8 mouse cellular contexts compared by ENCODE assay signal in the genomic region with DNA sequence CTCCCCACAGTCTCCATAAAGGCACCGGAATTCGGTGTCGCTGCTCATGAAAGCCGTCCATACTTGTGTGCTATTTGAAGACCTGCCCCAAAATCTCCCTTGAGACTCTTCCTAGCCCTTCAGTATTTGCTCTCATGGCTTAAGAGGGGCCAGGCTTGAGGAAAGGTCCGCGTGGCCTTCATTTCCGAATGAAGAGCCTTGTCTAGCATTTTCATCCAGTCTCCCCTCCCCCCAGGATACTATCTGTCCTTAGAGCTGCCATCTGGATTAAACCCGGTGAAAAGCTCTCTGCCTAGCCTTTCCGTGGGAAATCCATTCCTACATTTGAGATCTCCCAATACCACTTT. TPM values are rescaled to one million over a fixed set of nuclear protein-coding genes. Genes with fewer than 3 reads are reported as not detected.
A peak's percentile ranks its signal among the peaks of the same experiment; 100 is the strongest.
DNase-seq lines count a peak whose midpoint lies in the region; ATAC-seq and TF ChIP-seq lines count a peak whose summit lies in the region.

No protein-coding gene starts in this region.

- H3K36me3 ChIP-seq in forebrain, embryonic 15.5 days, result peaks cover 6% of the 10 kb centered on the region
- H3K36me3 ChIP-seq in limb, embryonic 12.5 days, result peaks cover 23% of the 10 kb centered on the region; the same call in 1 of the 2 replicates
- peaks cover 5% of the 10 kb centered on the region; the same call in 1 of the 2 replicates for H3K36me3 ChIP-seq in neural tube, embryonic 12.5 days

- 6% methylated on average over 9 of the region's 9 CpGs for WGBS in bone marrow, adult 2 months
- WGBS in forebrain, embryonic 15.5 days, result 23% methylated on average over 9 of the region's 9 CpGs
- 18% methylated on average over 9 of the region's 9 CpGs for WGBS in limb, embryonic 12.5 days
- 14% methylated on average over 9 of the region's 9 CpGs for WGBS in neural tube, embryonic 12.5 days

- peak in 1 of 2 experiments; percentile 12 for DNase-seq in layer of hippocampus, adult 2 months (ENCODE audit: low spot score in 2 of 2)
- no peak for DNase-seq in layer of hippocampus, adult 9-10 months (ENCODE audit: low spot score)
- no peak for DNase-seq in urinary bladder, adult 18-20 months (ENCODE audit: low spot score in 2 of 2)
- DNase-seq in ovary, adult 18-20 months (ENCODE audit: low spot score), result no peak

- peak overlapping the region; percentile 79 for H3K9ac ChIP-seq in forebrain, embryonic 15.5 days (replicated peaks)
- peak overlapping the region; percentile 66 for H3K9ac ChIP-seq in limb, embryonic 12.5 days (replicated peaks)
- peak overlapping the region; percentile 67 for H3K9ac ChIP-seq in neural tube, embryonic 12.5 days

- no peak for ATAC-seq in forebrain, embryonic 15.5 days (replicated peaks)
- ATAC-seq in limb, embryonic 12.5 days (ENCODE audit: insufficient number of reproducible peaks, insufficient read depth, low FRiP score, low TSS enrichment, low read depth), result no peak
- 0 out of 2 replicates have a peak, but pooled peaks have one; percentile 0 for ATAC-seq in neural tube, embryonic 12.5 days (ENCODE audit: low FRiP score, low read depth)

- peak overlapping the region; percentile 94 for H3K27ac ChIP-seq in layer of hippocampus, adult 2 months
- H3K27ac ChIP-seq in bone marrow, adult 2 months (ENCODE audit: control insufficient read depth, insufficient read depth, low read depth, low read length, poor library complexity), result no peak overlapping the region
- H3K27ac ChIP-seq in forebrain, embryonic 15.5 days (replicated peaks), result peak overlapping the region; percentile 92
- H3K27ac ChIP-seq in limb, embryonic 12.5 days, result no peak overlapping the region
- no peak overlapping the region for H3K27ac ChIP-seq in neural tube, embryonic 12.5 days

- H3K4me1 ChIP-seq in bone marrow, adult 2 months (ENCODE audit: control insufficient read depth, insufficient read depth, low read length), result no peaks in the 10 kb centered on the region
- H3K4me1 ChIP-seq in forebrain, embryonic 15.5 days, result peaks cover 43% of the 10 kb centered on the region
- H3K4me1 ChIP-seq in limb, embryonic 12.5 days (replicated peaks), result 0 out of 2 replicates have a peak, but pooled peaks cover 4% of the 10 kb centered on the region
- peaks cover 4% of the 10 kb centered on the region; the same call in 1 of the 2 replicates for H3K4me1 ChIP-seq in neural tube, embryonic 12.5 days

- no peaks in the 10 kb centered on the region for H3K9me3 ChIP-seq in forebrain, embryonic 15.5 days
- no peaks in the 10 kb centered on the region for H3K9me3 ChIP-seq in limb, embryonic 12.5 days
- H3K9me3 ChIP-seq in neural tube, embryonic 12.5 days, result no peaks in the 10 kb centered on the region

- H3K4me2 ChIP-seq in forebrain, embryonic 15.5 days (replicated peaks), result peak overlapping the region; percentile 52
- peak overlapping the region; percentile 65 for H3K4me2 ChIP-seq in limb, embryonic 12.5 days
- peak overlapping the region; percentile 59 for H3K4me2 ChIP-seq in neural tube, embryonic 12.5 days (replicated peaks)

- TF ChIP-seq POLR2A in bone marrow, adult 2 months (IDR thresholded peaks at IDR 0.05; ENCODE audit: borderline replicate concordance, control insufficient read depth, low read depth, low read length), result no peak

- peak overlapping the region; percentile 75 for H3K4me3 ChIP-seq in layer of hippocampus, adult 2 months
- peak overlapping the region; percentile 99 for H3K4me3 ChIP-seq in bone marrow, adult 2 months (replicated peaks; ENCODE audit: control insufficient read depth, low read depth, low read length)
- peak overlapping the region; percentile 68 for H3K4me3 ChIP-seq in forebrain, embryonic 15.5 days
- peak overlapping the region; percentile 57 for H3K4me3 ChIP-seq in limb, embryonic 12.5 days (replicated peaks)
- H3K4me3 ChIP-seq in neural tube, embryonic 12.5 days, result peak overlapping the region; percentile 58

- TF ChIP-seq CTCF in layer of hippocampus, adult 2 months (conservative IDR thresholded peaks at IDR 0.05), result no peak
- no peak for TF ChIP-seq CTCF in bone marrow, adult 2 months (IDR thresholded peaks at IDR 0.05; ENCODE audit: control insufficient read depth, insufficient read depth, low read length)

- H3K27me3 ChIP-seq in forebrain, embryonic 15.5 days, result no peaks in the 10 kb centered on the region
- no peaks in the 10 kb centered on the region for H3K27me3 ChIP-seq in limb, embryonic 12.5 days
- H3K27me3 ChIP-seq in neural tube, embryonic 12.5 days (replicated peaks), result no peaks in the 10 kb centered on the region

RNA-seq across cellular contexts. Expression of a gene that starts 5.3 kb away (rescaled TPM):
- 100 to 1,000 TPM; 345 to 375 TPM for total RNA-seq in layer of hippocampus, adult 2 months (2021)
- 45.8 and 49.6 TPM in 2 replicates for polyA plus RNA-seq in bone marrow, adult 2 months (2011; ENCODE audit: insufficient read depth, insufficient read length, low replicate concordance, missing spikeins)
- polyA plus RNA-seq in forebrain, embryonic 15.5 days (2015; fragmentation: Nextera tagmentation; extraction: Ambion mirVana), result 407 and 417 TPM in 2 replicates
- 225 and 232 TPM in 2 replicates for polyA plus RNA-seq in limb, embryonic 12.5 days (2016; fragmentation: Nextera tagmentation; extraction: Ambion mirVana)
- 380 and 406 TPM in 2 replicates for polyA plus RNA-seq in neural tube, embryonic 12.5 days (2016; fragmentation: Nextera tagmentation; extraction: Ambion mirVana)

RNA-seq across cellular contexts. Expression of a gene that starts 24.3 kb away (rescaled TPM):
- 100 to 1,000 TPM; 195 to 200 TPM for total RNA-seq in layer of hippocampus, adult 2 months (2021)
- 61.5 and 71.7 TPM in 2 replicates for polyA plus RNA-seq in bone marrow, adult 2 months (2011; ENCODE audit: insufficient read depth, insufficient read length, low replicate concordance, missing spikeins)
- polyA plus RNA-seq in forebrain, embryonic 15.5 days (2015; fragmentation: Nextera tagmentation; extraction: Ambion mirVana), result 133 and 137 TPM in 2 replicates
- 125 and 142 TPM in 2 replicates for polyA plus RNA-seq in limb, embryonic 12.5 days (2016; fragmentation: Nextera tagmentation; extraction: Ambion mirVana)
- polyA plus RNA-seq in neural tube, embryonic 12.5 days (2016; fragmentation: Nextera tagmentation; extraction: Ambion mirVana), result 160 and 180 TPM in 2 replicates

RNA-seq across cellular contexts. Expression of a gene that starts 40.3 kb away (rescaled TPM):
- total RNA-seq in layer of hippocampus, adult 2 months (2021), result 100 to 1,000 TPM; 114 to 122 TPM
- 8.1 and 13.8 TPM in 2 replicates for polyA plus RNA-seq in bone marrow, adult 2 months (2011; ENCODE audit: insufficient read depth, insufficient read length, low replicate concordance, missing spikeins)
- polyA plus RNA-seq in forebrain, embryonic 15.5 days (2015; fragmentation: Nextera tagmentation; extraction: Ambion mirVana), result 85.3 and 86.6 TPM in 2 replicates
- polyA plus RNA-seq in limb, embryonic 12.5 days (2016; fragmentation: Nextera tagmentation; extraction: Ambion mirVana), result 49.5 and 60.6 TPM in 2 replicates
- 81.8 and 90.1 TPM in 2 replicates for polyA plus RNA-seq in neural tube, embryonic 12.5 days (2016; fragmentation: Nextera tagmentation; extraction: Ambion mirVana)

RNA-seq across cellular contexts. Expression of a gene that starts 46.0 kb away (rescaled TPM):
- total RNA-seq in layer of hippocampus, adult 2 months (2021), result 100 to 1,000 TPM; 151 to 152 TPM
- 86.5 and 146 TPM in 2 replicates for polyA plus RNA-seq in bone marrow, adult 2 months (2011; ENCODE audit: insufficient read depth, insufficient read length, low replicate concordance, missing spikeins)
- 192 and 199 TPM in 2 replicates for polyA plus RNA-seq in forebrain, embryonic 15.5 days (2015; fragmentation: Nextera tagmentation; extraction: Ambion mirVana)
- 205 and 217 TPM in 2 replicates for polyA plus RNA-seq in limb, embryonic 12.5 days (2016; fragmentation: Nextera tagmentation; extraction: Ambion mirVana)
- 207 and 224 TPM in 2 replicates for polyA plus RNA-seq in neural tube, embryonic 12.5 days (2016; fragmentation: Nextera tagmentation; extraction: Ambion mirVana)

RNA-seq across cellular contexts. Expression of a gene that starts 46.1 kb away (rescaled TPM):
- total RNA-seq in layer of hippocampus, adult 2 months (2021), result 10 to 100 TPM; 51.2 to 52.5 TPM
- 29.7 and 45.2 TPM in 2 replicates for polyA plus RNA-seq in bone marrow, adult 2 months (2011; ENCODE audit: insufficient read depth, insufficient read length, low replicate concordance, missing spikeins)
- 66.9 and 70.1 TPM in 2 replicates for polyA plus RNA-seq in forebrain, embryonic 15.5 days (2015; fragmentation: Nextera tagmentation; extraction: Ambion mirVana)
- 84.7 and 86.1 TPM in 2 replicates for polyA plus RNA-seq in limb, embryonic 12.5 days (2016; fragmentation: Nextera tagmentation; extraction: Ambion mirVana)
- 72.1 and 75.2 TPM in 2 replicates for polyA plus RNA-seq in neural tube, embryonic 12.5 days (2016; fragmentation: Nextera tagmentation; extraction: Ambion mirVana)

Comparison
In these comparisons a context has a peak if more than half of its experiments do, and no peak if none do; other contexts are left out.
1. H3K27ac ChIP-seq: peak in layer of hippocampus, adult 2 months (single experiment) and forebrain, embryonic 15.5 days (single experiment); none in bone marrow, adult 2 months (single experiment), limb, embryonic 12.5 days (single experiment) and neural tube, embryonic 12.5 days (single experiment).
2. Peak in every context shown above with its lines, with median percentiles within 50 percentile points of each other: H3K4me3 ChIP-seq, H3K4me2 ChIP-seq and H3K9ac ChIP-seq.